Mouse (Mus musculus) spleen, embryonic (tissue): Measurements from ENCODE around the gene Zbtb12.
"Not testable (repeated sequence)": the region's sequence is repeated elsewhere in the genome, so short reads cannot be mapped to it uniquely, and the experiment has no call there.

ENCODE experiments used
- CTCF ChIA-PET: fragments of 350-600 bp; sonication (Branson Sonifier 250); formaldehyde crosslinking; loops from one replicate; lab custom pipeline; 2022; lab: Charles Lee

The Zbtb12 gene

GRCm38 (mm10) chr17:34879336-34879879 is at the start of gene Zbtb12:
Gene Zbtb12 (plus strand): TSS chr17:34879483.
- CTCF ChIA-PET: interaction anchor here (0.5 kb wide), 2 partner anchors 11 to 319 kb away, joined by 5 to 8 read pairs; no protein-coding TSS in a partner anchor

GRCm38 (mm10) chr17:34830776-34831175 is 48.5 kb upstream of the Zbtb12 start:
- CTCF ChIA-PET: not testable (repeated sequence)

GRCm38 (mm10) chr17:34836155-34836855 is 43.0 kb upstream of the Zbtb12 start:
- CTCF ChIA-PET: interaction anchor here (0.7 kb wide), 1 partner anchor 917 kb away, joined by 3 read pairs; no protein-coding TSS in a partner anchor

- CTCF ChIA-PET: interaction anchor here (0.6 kb wide), 1 partner anchor 99 kb away, joined by 5 read pairs; no protein-coding TSS in a partner anchor
These were observed 42.4 kb upstream of the Zbtb12 start, which contains the start of the genes Stk19 and Dxo for GRCm38 (mm10) chr17:34836856-34837221. Gene Stk19 (minus strand): TSS chr17:34836945. Gene Dxo (plus strand): TSS chr17:34837019.

- CTCF ChIA-PET: interaction anchor here (0.6 kb wide), 2 partner anchors 65 to 98 kb away, joined by 4 to 5 read pairs; no protein-coding TSS in a partner anchor
These were observed 41.6 kb upstream of the Zbtb12 start for GRCm38 (mm10) chr17:34837464-34838324.

GRCm38 (mm10) chr17:34838785-34839184 is 40.5 kb upstream of the Zbtb12 start:
- CTCF ChIA-PET: no interaction called here

GRCm38 (mm10) chr17:34840736-34841307 is 38.5 kb upstream of the Zbtb12 start:
- CTCF ChIA-PET: no interaction called here

GRCm38 (mm10) chr17:34844884-34845283 is 34.4 kb upstream of the Zbtb12 start:
- CTCF ChIA-PET: no interaction called here

- CTCF ChIA-PET: no interaction called here
These were observed 32.1 kb upstream of the Zbtb12 start for GRCm38 (mm10) chr17:34847192-34847591.

GRCm38 (mm10) chr17:34847615-34848014 is 31.7 kb upstream of the Zbtb12 start:
- CTCF ChIA-PET: no interaction called here

GRCm38 (mm10) chr17:34849722-34850516 is 29.4 kb upstream of the Zbtb12 start, which contains the start of the genes Skiv2l and Nelfe:
Gene Skiv2l (minus strand): TSS chr17:34850210.
Gene Nelfe (plus strand): TSS chr17:34850391.
- CTCF ChIA-PET: interaction anchor here (0.5 kb wide), 1 partner anchor 12 kb away, joined by 3 read pairs; the partner anchor contains the start of gene Cfb

- CTCF ChIA-PET: no interaction called here
These were observed 28.7 kb upstream of the Zbtb12 start for GRCm38 (mm10) chr17:34850517-34851125.

GRCm38 (mm10) chr17:34853511-34853910 is 25.8 kb upstream of the Zbtb12 start:
- CTCF ChIA-PET: interaction anchor here (0.7 kb wide), 1 partner anchor 33 kb away, joined by 11 read pairs; no protein-coding TSS in a partner anchor

- CTCF ChIA-PET: no interaction called here
These were observed 24.5 kb upstream of the Zbtb12 start for GRCm38 (mm10) chr17:34854761-34855160.

- CTCF ChIA-PET: interaction anchor here (0.6 to 1.5 kb wide), 3 partner anchors 56 to 838 kb away, joined by 6 to 7 read pairs (median 6); no protein-coding TSS in a partner anchor
These were observed 23.5 kb upstream of the Zbtb12 start for GRCm38 (mm10) chr17:34855825-34856224.

GRCm38 (mm10) chr17:34858670-34859069 is 20.6 kb upstream of the Zbtb12 start:
- CTCF ChIA-PET: no interaction called here

GRCm38 (mm10) chr17:34860514-34860913 is 18.8 kb upstream of the Zbtb12 start:
- CTCF ChIA-PET: no interaction called here

GRCm38 (mm10) chr17:34861704-34862415 is 17.4 kb upstream of the Zbtb12 start:
- CTCF ChIA-PET: interaction anchor here (0.5 to 0.7 kb wide), 2 partner anchors 12 to 50 kb away, joined by 3 read pairs; partner anchors contain the start of genes Nelfe and Skiv2l
